Mouse (Mus musculus) MN1 (cell line): ENCODE measurements around the gene Tmem200a.

Source experiments
- DNase-seq: peaks from one replicate; pipeline ENCODE4 v3.0.0-alpha.2; 2016; ENCODE audit warnings: low spot score

Gene Tmem200a

DNA sequence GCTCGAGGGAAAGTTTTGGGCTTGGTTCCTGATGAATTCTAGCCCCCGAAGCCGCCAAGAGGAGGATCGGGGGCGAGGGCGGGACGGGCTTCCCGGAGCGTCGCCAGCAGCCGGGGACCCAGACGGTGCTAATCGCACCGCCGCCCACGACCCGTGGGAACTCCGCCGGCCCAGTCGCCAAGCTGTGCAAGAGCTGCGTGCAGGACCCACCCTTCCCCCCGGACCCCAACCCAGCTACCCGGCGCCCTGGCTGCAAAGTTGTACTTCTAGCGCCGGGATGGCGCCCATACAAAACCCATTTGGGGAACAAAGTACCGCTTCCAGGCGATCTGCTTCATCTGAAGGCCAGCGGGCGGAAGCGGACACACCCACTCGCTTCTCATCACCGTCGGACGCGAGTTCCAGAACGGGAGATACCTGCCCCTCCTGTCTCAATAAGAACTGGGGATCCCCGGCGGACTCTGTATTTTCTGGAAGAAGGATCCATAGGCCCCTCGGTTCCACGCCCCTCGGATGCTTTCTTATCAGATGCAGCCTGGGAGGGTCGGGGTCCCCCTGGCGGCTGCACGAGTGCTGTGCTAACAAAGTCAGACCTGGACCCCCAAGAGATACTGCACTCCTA lies at the start of gene Tmem200a:
Gene Tmem200a (minus strand): TSS at position 532 of the 622 bp plus-strand sequence.
- peak; percentile 24 for DNase-seq

DNA sequence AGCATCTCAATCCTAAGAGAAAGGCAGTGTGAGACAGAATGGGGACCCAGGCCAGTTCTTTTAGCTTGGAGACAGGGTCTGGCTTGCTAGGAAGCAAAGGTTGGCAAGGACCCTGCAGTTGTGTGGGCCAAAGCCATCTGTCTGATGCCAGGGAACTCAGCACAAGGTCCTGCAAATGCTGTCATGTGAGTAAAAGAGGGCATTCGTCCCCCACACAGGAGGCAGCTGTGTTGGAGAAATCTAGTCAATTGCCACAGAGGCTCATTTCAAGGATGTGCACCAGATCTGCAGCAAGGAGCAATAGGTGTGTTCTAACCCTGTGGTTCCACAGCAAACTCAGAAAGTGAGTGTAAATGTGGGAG lies 41.0 kb upstream of the Tmem200a start:
- no peak for DNase-seq

DNA sequence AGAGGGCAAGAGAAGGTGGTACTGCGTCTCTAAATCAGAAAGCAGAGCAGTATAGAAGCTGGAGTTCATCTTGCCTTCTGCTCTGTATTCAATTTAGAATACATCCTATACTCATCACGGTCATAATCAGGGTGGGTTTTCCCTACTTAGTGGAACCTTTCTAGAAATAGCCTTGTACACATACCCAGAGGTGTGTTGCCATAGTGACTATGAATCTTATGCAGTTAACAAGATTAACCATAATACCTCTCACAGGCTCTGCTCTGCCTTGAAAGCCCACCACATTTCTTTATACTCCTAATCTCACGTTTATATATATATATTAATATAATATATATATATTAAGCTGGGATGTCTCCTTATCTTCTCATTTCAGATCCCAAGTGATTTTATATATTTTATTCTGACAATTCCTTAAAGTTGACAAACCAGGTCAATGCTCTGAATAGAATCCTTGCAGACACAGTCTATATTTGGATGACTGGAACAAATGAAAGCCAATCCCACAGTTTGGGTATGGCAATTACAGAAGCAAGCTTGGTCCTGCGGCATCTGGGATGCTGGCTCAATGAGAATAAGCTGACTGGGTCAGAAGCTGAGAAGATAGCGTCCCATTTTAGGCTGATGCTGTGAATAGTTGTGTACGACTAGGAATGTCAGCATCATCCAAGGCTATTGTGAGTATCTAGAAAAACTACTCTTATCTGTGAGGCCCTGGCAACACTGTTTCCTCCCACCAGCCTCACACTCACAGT lies 40.4 kb upstream of the Tmem200a start:
- no peak for DNase-seq

DNA sequence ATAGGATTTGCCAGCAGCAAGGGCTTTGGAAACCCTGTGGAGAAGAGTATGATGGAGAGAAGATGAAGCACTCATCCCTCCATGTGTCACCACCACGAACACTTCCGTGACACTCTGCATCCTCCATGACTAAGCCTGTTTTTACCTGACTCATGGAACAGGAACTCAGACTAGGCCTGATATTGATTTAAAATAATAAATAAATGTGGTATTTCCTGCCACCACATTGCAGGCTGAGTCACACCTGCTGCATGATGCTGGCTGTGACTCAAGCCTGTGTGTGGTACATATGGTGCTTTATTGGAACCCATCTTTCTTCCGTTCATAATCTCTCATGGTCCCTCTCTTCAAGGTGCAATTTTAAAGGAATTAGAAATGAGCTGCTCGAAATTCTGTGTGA lies 35.6 kb upstream of the Tmem200a start:
- no peak for DNase-seq

DNA sequence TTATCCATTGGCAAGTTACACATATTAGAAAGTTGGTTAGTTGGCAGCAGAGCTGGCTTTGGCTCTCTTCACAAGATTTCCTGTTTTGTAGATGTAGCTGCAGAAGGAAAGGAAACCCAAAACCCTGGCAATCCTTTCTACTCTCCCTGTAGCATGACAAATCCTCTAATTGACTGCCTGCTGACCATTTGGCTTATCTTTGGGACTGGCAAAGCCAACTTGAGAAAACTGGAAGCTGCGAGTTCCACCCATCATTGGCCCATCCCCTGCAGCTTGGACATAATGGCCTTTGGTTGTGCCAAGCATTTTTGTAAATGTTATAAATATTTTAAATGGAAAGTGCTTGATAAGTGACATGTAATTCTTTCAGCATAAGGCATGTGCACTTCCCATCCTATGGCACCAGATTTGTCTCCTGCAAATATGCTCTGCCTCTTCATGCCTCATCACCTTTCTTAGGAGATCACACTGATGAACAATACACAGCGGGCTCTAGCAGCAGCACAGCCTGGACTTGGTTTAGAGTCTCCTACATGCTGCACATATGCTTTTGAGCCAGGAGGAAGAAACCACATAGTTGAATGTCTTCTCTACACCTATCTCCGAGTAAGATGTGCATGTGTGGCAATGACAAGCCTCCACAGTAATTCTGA lies 24.6 kb upstream of the Tmem200a start:
- DNase-seq: no peak

DNA sequence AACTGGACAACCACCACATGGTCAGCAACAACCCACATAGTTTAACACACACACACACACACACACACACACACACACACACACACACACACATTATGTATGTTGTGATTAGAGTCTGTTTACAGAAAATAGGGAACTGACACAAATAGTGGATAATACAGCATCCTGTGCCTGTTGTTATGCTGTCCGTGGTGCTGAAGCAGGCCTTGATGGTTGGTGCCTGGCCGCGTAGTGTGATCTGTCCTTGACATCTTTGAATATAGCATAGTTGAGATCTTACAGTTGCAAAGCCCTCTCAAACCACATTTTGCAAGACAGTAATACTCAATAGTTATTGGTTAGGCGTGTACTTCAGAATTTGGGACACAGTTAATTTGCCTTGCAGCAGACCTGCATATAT lies 3.2 kb upstream of the Tmem200a start:
- no peak for DNase-seq

DNA sequence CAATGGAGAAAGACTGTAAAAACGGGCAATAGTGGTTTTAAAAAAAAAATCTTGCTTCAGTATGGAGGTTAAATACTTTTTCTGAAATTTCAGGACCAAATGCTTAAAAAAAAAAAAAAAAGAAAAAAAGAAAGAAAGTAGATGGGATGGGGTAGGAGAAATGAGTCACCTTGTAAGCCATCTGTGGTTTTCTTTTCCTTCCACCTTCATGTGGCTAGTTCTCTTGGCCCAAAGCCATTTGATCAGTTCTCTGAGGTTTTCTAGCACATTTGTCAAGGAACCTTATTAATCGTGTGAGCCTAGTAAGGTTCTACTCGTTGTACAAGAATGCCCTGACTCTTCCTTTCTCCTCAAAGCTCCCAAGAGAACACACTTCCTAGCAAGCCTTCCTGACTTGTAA lies 826 bp upstream of the Tmem200a start:
- DNase-seq: no peak

GRCm38 (mm10) chr10:26077671-26078481 lies 976 bp downstream of the Tmem200a start, which contains the start of gene Gm9767:
TSS of gene Gm9767 (plus strand) at chr10:26078255.
- DNase-seq: no peak

GRCm38 (mm10) chr10:26076949-26077348 lies 1.9 kb downstream of the Tmem200a start:
- DNase-seq: no peak

DNA sequence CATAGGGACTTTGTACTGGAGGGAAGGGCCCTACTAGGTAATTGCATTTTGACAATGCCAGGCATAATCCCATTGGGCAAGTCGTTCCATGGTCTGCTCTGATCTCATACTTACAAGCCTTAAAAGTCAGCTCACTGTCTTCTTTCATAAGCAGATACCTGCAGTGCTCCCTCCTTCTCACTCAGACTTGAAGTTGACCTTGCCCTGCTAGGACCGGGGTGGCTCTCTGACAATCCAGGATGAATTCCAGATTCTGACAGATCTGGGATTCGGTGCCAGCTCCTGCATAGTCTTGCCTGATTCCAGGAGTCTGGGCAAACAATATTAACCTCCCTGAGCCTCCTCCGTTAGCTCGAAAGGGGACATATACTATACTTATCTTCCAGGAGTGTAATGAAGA lies 6.9 kb downstream of the Tmem200a start:
- no peak for DNase-seq

GRCm38 (mm10) chr10:26063071-26063470 lies 15.8 kb downstream of the Tmem200a start:
- DNase-seq: no peak

DNA sequence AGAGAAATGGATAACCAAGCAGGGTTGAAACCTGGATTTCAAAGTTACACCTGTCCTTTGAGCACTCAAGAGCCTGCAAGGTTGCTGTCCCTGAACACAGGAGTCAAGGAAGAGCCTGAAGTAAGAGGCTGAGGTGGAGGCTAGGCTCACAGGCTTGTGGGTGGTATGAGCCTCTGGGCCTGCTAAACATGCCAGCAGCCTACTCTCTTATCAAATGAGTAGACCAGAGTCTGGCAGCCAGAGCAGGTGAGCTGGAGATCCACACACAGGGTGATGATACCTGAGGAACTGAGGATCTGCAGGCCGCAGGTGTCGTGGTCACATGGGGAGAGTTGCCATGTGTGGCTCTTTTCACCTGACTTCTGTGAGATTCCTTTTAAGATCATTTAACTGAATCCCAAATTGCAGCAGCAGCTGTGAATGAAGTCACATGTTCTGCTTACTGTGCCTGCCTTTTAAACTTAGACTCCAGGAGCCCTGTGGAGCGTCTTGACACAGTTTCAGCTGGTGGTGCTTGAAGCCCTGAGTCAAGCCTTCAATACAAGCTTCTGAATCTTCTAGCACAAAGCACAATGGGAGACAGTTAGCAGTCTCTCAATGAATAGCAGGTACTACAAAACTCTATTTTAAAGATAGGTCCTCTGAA lies 19.1 kb downstream of the Tmem200a start:
- no peak for DNase-seq

- DNase-seq: no peak
Measured at GRCm38 (mm10) chr10:26051177-26051576, 27.7 kb downstream of the Tmem200a start.

DNA sequence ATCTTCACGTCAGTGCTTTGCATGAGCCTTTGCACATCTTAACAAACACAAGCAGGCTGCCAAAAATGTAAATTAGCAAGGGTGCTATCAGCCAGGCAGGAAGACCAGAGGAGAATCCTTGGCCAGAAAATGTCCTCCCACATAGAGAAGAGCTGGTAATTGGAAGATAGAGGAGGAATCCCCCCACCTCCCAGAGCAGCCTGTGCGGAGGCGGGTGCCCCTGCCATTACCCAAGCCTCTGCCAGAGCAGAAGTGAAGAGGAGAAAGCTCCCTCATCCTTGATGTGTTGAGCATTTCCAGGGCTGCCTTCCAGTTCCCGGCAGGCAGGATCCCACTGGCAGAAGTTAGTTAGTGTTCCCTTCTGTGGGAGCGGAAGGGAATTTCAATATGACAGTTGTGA lies 43.9 kb downstream of the Tmem200a start:
- no peak for DNase-seq

DNA sequence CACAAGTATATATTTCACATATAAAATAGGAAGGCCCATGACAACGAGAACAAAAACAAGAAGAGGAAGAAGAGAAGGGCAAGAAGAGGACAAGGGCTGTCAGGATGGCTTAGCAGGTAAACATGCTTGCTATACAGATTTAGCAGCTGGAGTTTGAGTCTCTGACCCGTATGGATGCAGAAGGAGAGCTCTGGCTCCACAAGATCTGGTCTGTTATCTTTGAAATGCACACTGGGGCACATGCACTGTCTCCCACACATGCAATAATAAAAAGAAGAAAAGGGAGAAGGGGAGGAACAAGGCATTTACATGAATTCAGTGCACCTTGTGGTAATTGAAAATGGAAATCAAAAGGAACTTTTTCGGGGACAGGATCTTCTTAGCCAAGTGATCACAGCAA lies 60.1 kb downstream of the Tmem200a start:
- DNase-seq: no peak

DNA sequence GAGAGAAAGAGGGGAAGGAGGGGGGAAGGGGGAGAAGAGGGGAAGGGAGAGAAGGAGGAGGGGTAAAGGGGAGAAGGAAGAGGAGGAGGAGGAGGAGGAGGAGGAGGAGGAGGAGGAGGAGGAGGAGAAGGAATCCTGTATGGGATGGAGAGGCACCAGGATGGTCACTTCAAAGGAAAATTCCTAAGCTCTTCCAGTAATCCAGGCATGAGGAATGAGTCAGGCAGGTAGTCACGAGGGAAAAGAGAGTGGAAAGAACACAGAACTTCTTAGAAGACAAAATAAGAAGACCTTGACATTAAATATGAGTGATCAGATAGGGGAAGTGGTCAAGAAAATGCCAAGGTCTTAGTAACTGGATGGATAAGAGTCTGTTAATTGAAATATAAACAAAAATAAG lies 64.6 kb downstream of the Tmem200a start:
- DNase-seq: no peak

DNA sequence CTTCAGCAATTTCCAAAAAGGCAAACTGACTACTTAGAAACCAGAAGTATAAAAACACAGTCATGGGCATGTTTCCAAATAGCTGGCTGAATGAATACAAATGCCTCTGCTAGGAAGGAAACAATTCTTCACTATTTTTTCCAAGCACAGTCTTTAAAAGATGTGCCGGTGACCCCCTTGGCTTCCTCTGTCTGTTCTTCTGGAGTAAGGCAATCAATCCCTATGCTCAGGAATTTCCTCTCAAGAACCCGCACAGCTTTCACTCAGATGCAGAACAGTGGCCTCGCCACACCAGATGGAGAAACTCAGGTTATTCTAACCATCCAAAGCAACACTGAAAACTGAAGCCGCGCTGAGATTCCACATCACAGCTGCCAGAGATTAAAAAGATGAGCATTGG lies 69.9 kb downstream of the Tmem200a start:
- DNase-seq: no peak

DNA sequence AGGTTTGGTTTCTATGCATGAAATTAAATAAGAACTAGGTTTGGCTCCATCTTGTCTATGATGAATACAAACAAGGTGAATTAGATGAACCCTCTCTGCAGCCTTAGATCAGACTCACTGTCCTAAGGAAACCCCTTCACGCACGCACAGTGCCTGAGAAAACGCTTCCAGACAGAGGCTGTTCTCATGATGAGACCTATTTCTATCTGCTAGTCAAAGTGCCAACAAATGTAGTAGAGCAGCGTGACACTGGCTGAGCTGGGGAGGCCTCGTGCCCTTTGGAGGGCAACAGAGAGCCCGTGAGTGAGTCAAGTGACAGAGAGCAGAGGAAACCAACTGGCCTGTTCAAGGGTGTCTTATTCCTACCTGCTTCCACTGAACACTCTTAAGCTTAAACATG lies 73.4 kb downstream of the Tmem200a start:
- DNase-seq: no peak

GRCm38 (mm10) chr10:26000893-26001292 lies 78.0 kb downstream of the Tmem200a start:
- DNase-seq: no peak

DNA sequence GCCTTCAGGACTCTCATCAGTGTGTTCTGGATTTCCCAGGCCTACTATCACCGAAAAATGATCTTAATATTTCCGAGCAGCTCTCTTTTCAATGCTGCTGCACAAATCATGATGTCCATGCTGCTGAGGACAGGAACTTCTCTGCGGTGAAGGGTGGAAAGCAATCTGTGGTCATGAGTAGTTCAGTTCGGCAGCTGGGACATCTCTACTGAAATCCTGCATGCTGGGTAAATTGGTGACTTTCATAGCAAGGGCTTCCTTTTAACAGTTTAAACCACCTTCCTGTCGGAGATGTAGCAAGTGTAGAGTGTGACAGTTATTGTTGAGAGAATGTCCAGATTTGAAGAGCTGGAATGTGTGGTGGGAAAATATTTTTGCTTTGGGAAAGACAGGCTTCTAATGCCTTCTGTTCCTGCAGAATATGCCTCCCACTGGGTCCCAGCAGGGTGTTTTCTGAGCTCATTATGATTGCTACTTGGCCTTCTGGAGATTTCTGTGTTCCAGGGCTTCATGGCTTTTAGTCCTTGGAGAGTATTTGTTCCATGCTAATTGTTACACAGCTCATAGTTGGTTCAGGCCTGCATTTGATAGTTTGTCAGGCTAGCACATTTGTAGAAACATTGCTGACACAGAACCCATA lies 79.4 kb downstream of the Tmem200a start:
- DNase-seq: no peak

DNA sequence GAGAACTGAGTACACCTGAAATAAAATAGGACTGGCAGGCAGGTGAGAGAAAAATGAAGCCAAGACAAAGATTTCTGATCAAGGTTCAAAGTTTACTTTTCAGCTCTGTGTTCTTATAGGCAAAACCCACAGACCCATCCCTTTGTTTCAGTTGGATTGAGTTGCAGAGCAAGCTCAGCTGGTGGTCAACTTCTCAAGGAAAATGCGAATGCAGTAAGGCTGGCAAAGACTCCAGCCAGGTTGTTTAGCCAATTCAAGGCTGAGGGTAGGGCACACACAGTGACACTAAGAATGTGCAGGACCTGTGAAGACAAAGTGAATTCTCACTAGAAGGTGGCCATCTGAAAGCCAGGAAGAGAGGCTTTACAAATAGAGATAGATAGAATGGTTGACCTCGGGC lies 94.8 kb downstream of the Tmem200a start:
- no peak for DNase-seq

DNA sequence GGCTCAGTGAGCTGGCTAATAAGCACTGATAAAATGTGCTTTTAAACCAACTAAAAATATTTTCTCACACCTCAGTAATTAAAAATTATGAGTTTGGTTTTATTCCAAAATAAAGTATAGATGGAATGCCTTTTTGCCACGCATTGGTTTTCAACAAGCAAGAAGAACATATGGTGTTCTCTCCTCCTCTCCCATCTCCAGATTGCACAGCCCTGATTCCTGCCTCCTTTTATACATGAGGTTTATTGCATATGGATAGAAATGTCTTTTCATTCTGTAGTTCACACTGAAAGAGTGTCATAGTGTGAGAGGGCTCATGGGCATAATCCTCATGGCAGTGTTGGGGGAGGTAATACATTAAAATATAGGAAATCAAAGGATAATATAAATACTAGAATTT lies 96.2 kb downstream of the Tmem200a start:
- DNase-seq: no peak
